Mouse (Mus musculus) small intestine, adult 2 months (tissue): ENCODE data around the gene Cbl. TPM values are rescaled to one million over a fixed set of nuclear protein-coding genes. Genes with fewer than 3 reads are reported as not detected.

ENCODE experiments used
- H3K27ac ChIP-seq: fragments of 200-500 bp; 2 replicates; pipeline ENCODE4 v1.5.1; 2012; ENCODE audit warnings: low read depth, low read length, control low read depth, inconsistent platforms; ENCODE audit not compliant: insufficient read depth
- H3K27me3 ChIP-seq: fragments of 200-500 bp; 2 replicates; pipeline ENCODE4 v1.6.1; 2012; ENCODE audit warnings: mild to moderate bottlenecking, moderate library complexity, low read length, inconsistent platforms; ENCODE audit not compliant: control insufficient read depth, insufficient read depth
- H3K36me3 ChIP-seq: fragments of 200-500 bp; 2 replicates; pipeline ENCODE4 v1.6.1; 2012; ENCODE audit warnings: mild to moderate bottlenecking, low read length, control low read depth, inconsistent platforms; ENCODE audit not compliant: control insufficient read depth, insufficient read depth
- H3K4me1 ChIP-seq: fragments of 200-500 bp; 2 replicates; pipeline ENCODE4 v1.6.1; 2012; ENCODE audit warnings: low read length, inconsistent platforms, mixed read lengths; ENCODE audit not compliant: control insufficient read depth, insufficient read depth, insufficient read length
- H3K4me3 ChIP-seq: fragments of 200-500 bp; 2 replicates; pipeline ENCODE4 v1.5.1; 2012; ENCODE audit warnings: low read depth, mild to moderate bottlenecking, control low read depth, inconsistent platforms, low read length, moderate library complexity
- CTCF ChIP-seq: fragments of 200-500 bp; IDR thresholded peaks from 2 replicates; pipeline ENCODE4 v1.5.1; 2012; ENCODE audit warnings: low read depth, mild to moderate bottlenecking, control low read depth, inconsistent platforms, low read length, moderate library complexity, mixed read lengths; ENCODE audit not compliant: insufficient replicate concordance, insufficient read length; ENCODE audit errors: extremely low read depth
- POLR2A ChIP-seq: fragments of 200-500 bp; IDR thresholded peaks from 2 replicates; pipeline ENCODE4 v1.6.1; 2012; ENCODE audit warnings: low read depth, mild to moderate bottlenecking, control low read depth, inconsistent platforms, low read length, moderate library complexity
- WGBS: fragments of 180-500 bp; shearing (Covaris S2); methylation state at CpG from one replicate; pipeline ENCODE4 v1.1.7; 2018; 5-methylcytosine and 5-hydroxymethylcytosine counted together
- polyA plus RNA-seq: library from polyadenylated mRNA; depleted of rRNA; stranded (reverse); fragments of >200 nt; gene quantifications from 2 replicates; pipeline ENCODE4 v1.2.3, GENCODE M21; 2012

Gene Cbl
- polyA plus RNA-seq, 1 experiment, result 6.9 TPM

GRCm38 (mm10) chr9:44191166-44191565 lies 42.7 kb downstream of the Cbl start:
- Histone ChIP-seq H3K36me3 (peaks cover 7% of the 10 kb centered on the region), H3K27me3 (no peaks in the 10 kb centered on the region), H3K27ac (no peak overlapping the region), H3K4me3 (no peak overlapping the region), H3K4me1 (peaks cover 6% of the 10 kb centered on the region; the same call in 1 of the 2 replicates)
- TF ChIP-seq CTCF (no peak), POLR2A (no peak)
- WGBS, result 86% methylated on average over 3 of the region's 3 CpGs

GRCm38 (mm10) chr9:44188223-44188622 lies 45.6 kb downstream of the Cbl start:
- H3K36me3 ChIP-seq, result peaks cover 6% of the 10 kb centered on the region
- H3K4me3 ChIP-seq, result no peak overlapping the region
- H3K27ac ChIP-seq, result no peak overlapping the region
- TF ChIP-seq CTCF, result no peak
- no peak for TF ChIP-seq POLR2A
- H3K27me3 ChIP-seq, result no peaks in the 10 kb centered on the region
- WGBS, result 83% methylated on average over 12 of the region's 12 CpGs
- H3K4me1 ChIP-seq, result peaks cover 3% of the 10 kb centered on the region; the same call in 1 of the 2 replicates

DNA sequence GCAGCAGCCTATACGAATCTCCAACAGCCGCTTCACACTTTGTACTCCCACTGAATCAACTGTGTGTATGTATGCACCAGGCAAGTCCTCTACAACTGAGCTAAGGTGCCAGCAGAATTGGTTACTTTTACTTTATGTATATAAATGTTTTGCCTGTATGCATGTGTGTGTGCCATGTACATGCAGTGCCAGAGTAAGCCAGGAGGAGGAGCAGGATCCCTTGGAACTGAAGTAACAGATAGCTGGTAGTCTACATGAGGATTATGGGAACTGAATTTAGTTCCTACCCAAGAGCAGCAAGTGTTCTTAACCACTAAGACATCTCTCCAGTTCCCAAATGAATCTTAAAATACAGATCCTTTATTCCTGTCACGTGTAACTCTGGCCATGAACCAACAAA lies 51.6 kb downstream of the Cbl start:
- Histone ChIP-seq H3K27ac (no peak overlapping the region), H3K4me3 (no peak overlapping the region), H3K36me3 (peaks cover 5% of the 10 kb centered on the region; the same call in 1 of the 2 replicates), H3K27me3 (no peaks in the 10 kb centered on the region), H3K4me1 (peaks cover 7% of the 10 kb centered on the region; the same call in 1 of the 2 replicates)
- TF ChIP-seq CTCF (no peak), POLR2A (no peak)
- WGBS, result 88% methylated on average over 3 of the region's 3 CpGs

GRCm38 (mm10) chr9:44181537-44181936 lies 52.3 kb downstream of the Cbl start:
- Histone ChIP-seq H3K27me3 (no peaks in the 10 kb centered on the region), H3K4me3 (no peak overlapping the region), H3K36me3 (peaks cover 4% of the 10 kb centered on the region; the same call in 1 of the 2 replicates), H3K4me1 (peaks cover 11% of the 10 kb centered on the region; the same call in 1 of the 2 replicates), H3K27ac (no peak overlapping the region)
- no peak for TF ChIP-seq POLR2A
- no peak for TF ChIP-seq CTCF
- WGBS, result 71% methylated on average over 5 of the region's 5 CpGs

DNA sequence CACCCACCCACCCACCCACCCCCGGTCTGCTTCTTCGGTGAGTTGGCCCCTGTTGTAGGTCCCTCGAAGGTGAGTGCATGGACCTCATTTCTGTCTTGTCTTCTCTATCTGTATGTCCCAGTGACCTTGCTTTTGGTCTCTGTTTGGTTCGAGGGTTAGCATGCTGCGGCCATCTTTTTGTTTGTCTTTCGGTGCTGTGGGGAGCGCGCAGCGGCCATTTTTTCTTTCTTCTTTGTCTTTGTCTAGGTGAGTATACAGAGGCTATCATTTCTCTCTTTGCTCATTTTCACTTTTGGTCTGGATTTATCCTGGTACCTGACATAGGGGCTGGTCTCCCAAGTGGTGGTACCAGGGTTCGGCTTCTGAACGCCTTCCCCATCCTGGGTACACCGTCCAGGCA lies 55.0 kb downstream of the Cbl start:
- TF ChIP-seq POLR2A (no peak), CTCF (no peak)
- H3K4me1 ChIP-seq, result peaks cover 19% of the 10 kb centered on the region; the same call in 1 of the 2 replicates
- H3K27ac ChIP-seq, result no peak overlapping the region
- no peaks in the 10 kb centered on the region for H3K27me3 ChIP-seq
- no peak overlapping the region for H3K4me3 ChIP-seq
- WGBS, result 99% methylated on average over 12 of the region's 12 CpGs
- peaks cover 4% of the 10 kb centered on the region; the same call in 1 of the 2 replicates for H3K36me3 ChIP-seq

DNA sequence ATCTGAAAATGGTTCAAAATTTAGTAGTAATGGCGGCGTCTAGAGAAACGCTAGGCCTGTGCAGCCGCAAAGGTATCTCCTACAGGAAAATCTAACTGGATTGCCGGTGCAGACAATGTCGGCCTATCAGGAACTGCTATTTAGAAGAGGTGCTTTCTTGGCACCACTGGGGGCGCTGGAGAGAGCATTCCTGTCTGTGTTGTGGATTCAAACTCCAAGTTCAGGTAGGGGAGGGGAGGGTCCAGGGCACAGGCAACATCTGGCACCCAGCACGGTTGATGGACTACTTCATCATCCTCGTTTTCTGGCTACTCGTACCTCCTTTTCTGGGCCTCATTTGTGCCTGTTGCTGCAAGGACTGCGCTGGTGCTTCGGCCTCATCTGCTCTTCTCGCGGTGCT lies 55.5 kb downstream of the Cbl start:
- H3K4me1 ChIP-seq, result peaks cover 19% of the 10 kb centered on the region; the same call in 1 of the 2 replicates
- no peak overlapping the region for H3K27ac ChIP-seq
- no peaks in the 10 kb centered on the region for H3K27me3 ChIP-seq
- no peak for TF ChIP-seq POLR2A
- TF ChIP-seq CTCF, result peak; percentile 46; the same call in 1 of the 2 replicates
- 90% methylated on average over 14 of the region's 14 CpGs for WGBS
- peaks cover 4% of the 10 kb centered on the region; the same call in 1 of the 2 replicates for H3K36me3 ChIP-seq
- no peak overlapping the region for H3K4me3 ChIP-seq

DNA sequence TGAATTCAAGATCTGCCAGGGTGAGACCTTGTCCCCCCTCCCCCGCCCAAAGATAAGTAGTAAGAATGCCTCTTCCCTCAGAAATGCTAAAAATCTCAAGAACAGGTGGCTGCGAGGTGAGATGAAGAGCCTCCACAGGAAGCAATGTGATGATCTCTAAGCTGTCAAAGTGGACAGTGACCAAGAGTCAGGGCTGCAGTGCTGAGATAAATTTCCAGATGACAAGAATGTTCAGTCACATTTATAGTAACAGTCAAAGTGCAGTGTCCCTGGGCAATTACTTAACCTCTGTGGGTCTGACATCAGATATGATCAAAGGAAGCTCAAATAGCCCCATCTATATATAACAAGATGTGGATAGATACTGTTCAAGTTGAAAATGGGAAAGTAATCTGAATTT lies 56.4 kb downstream of the Cbl start:
- 73% methylated on average over 2 of the region's 2 CpGs for WGBS
- peaks cover 10% of the 10 kb centered on the region for H3K36me3 ChIP-seq
- H3K27me3 ChIP-seq, result no peaks in the 10 kb centered on the region
- H3K27ac ChIP-seq, result peak overlapping the region; percentile 48; the same call in 1 of the 2 replicates
- TF ChIP-seq CTCF (no peak), POLR2A (no peak)
- H3K4me3 ChIP-seq, result no peak overlapping the region
- H3K4me1 ChIP-seq, result peaks cover 19% of the 10 kb centered on the region; the same call in 1 of the 2 replicates
